Mouse (Mus musculus) liver, postnatal 0 days (tissue): Measurements from ENCODE around the gene Rgl2. TPM values are rescaled to one million over a fixed set of nuclear protein-coding genes. Genes with fewer than 3 reads are reported as not detected.
A peak's percentile ranks its signal among the peaks of the same experiment; 100 is the strongest.
"Not testable (repeated sequence)": the region's sequence is repeated elsewhere in the genome, so short reads cannot be mapped to it uniquely, and the experiment has no call there.

Source experiments
- ATAC-seq: fragments of 200-750 bp; cut with Nextera tagmentation; 2 replicates; pipeline ENCODE4 v1.8.0; 2017; ENCODE audit warnings: mild to moderate bottlenecking, moderate library complexity
- DNase-seq: peaks from one replicate; pipeline ENCODE4 v3.0.0-alpha.2; 2016
- H3K27ac ChIP-seq: fragments of 300-500 bp; sonication (generic); 2 replicates; pipeline ENCODE4 v1.5.1; 2014; ENCODE audit warnings: antibody characterized with exemption, moderate library complexity, mild to moderate bottlenecking, low read depth
- H3K27me3 ChIP-seq: fragments of 300-500 bp; sonication (generic); 2 replicates; pipeline ENCODE4 v1.6.1; 2014; ENCODE audit warnings: low read length, control low read depth, mixed read lengths; ENCODE audit not compliant: insufficient read depth
- H3K36me3 ChIP-seq: fragments of 300-500 bp; sonication (generic); replicated peaks from 2 replicates; pipeline ENCODE4 v1.6.1; 2014; ENCODE audit warnings: mild to moderate bottlenecking, control low read depth, low read length, moderate library complexity, mixed read lengths; ENCODE audit not compliant: insufficient read depth
- H3K4me1 ChIP-seq: fragments of 300-500 bp; sonication (generic); 2 replicates; pipeline ENCODE4 v1.6.1; 2014; ENCODE audit warnings: antibody characterized with exemption, mild to moderate bottlenecking, control low read depth; ENCODE audit not compliant: insufficient read depth
- H3K4me2 ChIP-seq: fragments of 300-500 bp; sonication (generic); 2 replicates; pipeline ENCODE4 v1.6.1; 2014; ENCODE audit warnings: low read depth, mild to moderate bottlenecking, low read length, moderate library complexity, mixed read lengths
- H3K4me3 ChIP-seq: fragments of 300-500 bp; sonication (generic); 2 replicates; pipeline ENCODE4 v1.5.1; 2014; ENCODE audit warnings: low read depth, low read length
- H3K9ac ChIP-seq: fragments of 300-500 bp; sonication (generic); replicated peaks from 2 replicates; pipeline ENCODE4 v1.6.1; 2014; ENCODE audit warnings: mild to moderate bottlenecking, moderate library complexity
- H3K9me3 ChIP-seq: fragments of 300-500 bp; sonication (generic); 2 replicates; pipeline ENCODE4 v1.6.1; 2016; ENCODE audit warnings: mild to moderate bottlenecking, control low read depth, low read length, mixed read lengths
- CTCF ChIP-seq: sonication (generic); IDR thresholded peaks from 2 replicates; pipeline ENCODE4 v1.5.1; 2016; ENCODE audit warnings: antibody characterized with exemption, low read depth
- EP300 ChIP-seq: IDR thresholded peaks from 2 replicates; pipeline ENCODE4 v1.6.1; 2016; ENCODE audit warnings: antibody characterized with exemption, low read depth, mild to moderate bottlenecking
- WGBS: fragments of 180-500 bp; shearing (Covaris S2); extraction: QIAGEN DNeasy Blood & Tissue Kit; methylation state at CpG from one replicate; pipeline ENCODE4 v1.1.7; 2014; ENCODE audit not compliant: insufficient replicate concordance; 5-methylcytosine and 5-hydroxymethylcytosine counted together
- polyA plus RNA-seq: library from polyadenylated mRNA; unstranded; fragments of >200 nt; fragmentation: Nextera tagmentation; extraction: Ambion mirVana; gene quantifications from 2 replicates; pipeline ENCODE4 v1.2.1, GENCODE M21; 2015

Gene Rgl2
- polyA plus RNA-seq, result 6.8 and 7.4 TPM in 2 replicates

- TF ChIP-seq EP300 (peak; percentile 58; the same call in 1 of the 2 replicates), CTCF (peak; percentile 43)
- ATAC-seq, result peak; percentile 88
- Histone ChIP-seq H3K4me2 (peak within 1 kb of the TSS; percentile 100), H3K36me3 (peaks cover 41% of the 10 kb centered on the region), H3K27me3 (no peaks in the 10 kb centered on the region), H3K27ac (peak within 1 kb of the TSS; percentile 95), H3K9ac (peak within 1 kb of the TSS; percentile 80), H3K4me3 (peak within 1 kb of the TSS; percentile 89), H3K9me3 (no peaks in the 10 kb centered on the region), H3K4me1 (peaks cover 11% of the 10 kb centered on the region)
- under 1% methylated on average over 74 of the region's 80 CpGs for WGBS
- DNase-seq, result peak; percentile 96
These were observed at the start of gene Rgl2 for GRCm38 (mm10) chr17:33929371-33930279. Gene Rgl2 (plus strand): TSS chr17:33929543.

DNA sequence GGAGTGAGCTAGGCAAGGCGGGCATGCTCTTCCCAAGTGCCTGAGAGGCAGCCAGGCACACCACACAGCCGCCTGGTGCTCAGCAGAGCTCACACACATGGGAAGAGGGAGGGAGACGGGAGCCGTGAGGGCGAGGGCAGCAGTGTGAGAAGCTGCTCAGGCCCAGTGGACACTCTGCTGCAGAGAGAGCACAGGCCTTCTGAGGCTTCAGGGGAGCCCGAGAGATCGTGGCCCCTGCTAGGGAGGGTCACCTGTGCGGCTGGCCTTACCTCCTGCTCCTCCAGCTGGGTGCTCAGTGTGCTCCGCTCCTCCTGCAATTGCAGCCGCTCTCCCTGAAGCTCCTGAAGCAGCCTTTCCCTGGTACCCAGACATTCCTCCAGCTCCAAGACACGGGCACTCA lies 45.0 kb upstream of the Rgl2 start:
- H3K4me1 ChIP-seq, result peaks cover 10% of the 10 kb centered on the region
- WGBS, result 96% methylated on average over 6 of the region's 11 CpGs
- not testable (repeated sequence) for DNase-seq, H3K27me3 ChIP-seq, H3K4me2 ChIP-seq, ATAC-seq, H3K4me3 ChIP-seq, H3K9me3 ChIP-seq, H3K9ac ChIP-seq, H3K27ac ChIP-seq
- H3K36me3 ChIP-seq, result peaks cover 17% of the 10 kb centered on the region; the same call in 1 of the 2 replicates

DNA sequence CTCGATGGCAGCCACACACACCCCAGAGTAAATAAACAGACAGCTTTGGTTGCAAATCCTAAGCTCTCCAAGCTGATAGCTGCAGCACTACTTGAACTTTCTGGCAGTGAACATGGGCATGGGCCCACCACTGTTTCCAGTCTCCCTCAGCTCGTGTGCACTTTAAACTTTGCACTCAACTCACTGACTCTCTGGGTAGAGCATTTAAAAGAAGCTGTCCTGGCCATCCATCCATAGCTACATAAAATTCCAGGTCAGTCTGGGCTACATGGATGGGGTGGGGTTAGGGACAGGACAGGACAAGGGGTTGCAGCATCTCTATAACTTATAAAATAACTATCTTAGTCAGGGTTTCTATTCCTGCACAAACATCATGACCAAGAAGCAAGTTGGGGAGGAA lies 41.5 kb upstream of the Rgl2 start:
- H3K27me3 ChIP-seq, H3K27ac ChIP-seq, H3K9me3 ChIP-seq, ATAC-seq, H3K9ac ChIP-seq, DNase-seq, H3K36me3 ChIP-seq: not testable (repeated sequence)
- WGBS, result 39% methylated on average over 2 of the region's 2 CpGs
- Histone ChIP-seq H3K4me2 (peak overlapping the region; percentile 29; the same call in 1 of the 2 replicates), H3K4me3 (peak overlapping the region; percentile 79; the same call in 1 of the 2 replicates), H3K4me1 (peaks cover 10% of the 10 kb centered on the region)

- peak overlapping the region; percentile 38; the same call in 1 of the 2 replicates for H3K9ac ChIP-seq
- not testable (repeated sequence) for ATAC-seq, H3K27ac ChIP-seq
These were observed 41.1 kb upstream of the Rgl2 start for GRCm38 (mm10) chr17:33888230-33888629.

GRCm38 (mm10) chr17:33889941-33890532 lies 39.3 kb upstream of the Rgl2 start:
- H3K9ac ChIP-seq, result peak overlapping the region; percentile 81
- H3K4me2 ChIP-seq, result peak overlapping the region; percentile 70
- H3K27ac ChIP-seq, result peak overlapping the region; percentile 61
- not testable (repeated sequence) for H3K27me3 ChIP-seq, H3K36me3 ChIP-seq, DNase-seq, H3K9me3 ChIP-seq
- peaks cover 10% of the 10 kb centered on the region for H3K4me1 ChIP-seq
- peak; percentile 2 for ATAC-seq
- 0% methylated on average over 39 of the region's 44 CpGs for WGBS
- peak overlapping the region; percentile 79 for H3K4me3 ChIP-seq

More at GRCm38 (mm10) chr17:33888230-33888629, 41.1 kb upstream of the Rgl2 start:
- peaks cover 10% of the 10 kb centered on the region for H3K4me1 ChIP-seq
- peak overlapping the region; percentile 79 for H3K4me3 ChIP-seq
- not testable (repeated sequence) for H3K27me3 ChIP-seq, H3K9me3 ChIP-seq, DNase-seq, H3K36me3 ChIP-seq
- peak overlapping the region; percentile 70; the same call in 1 of the 2 replicates for H3K4me2 ChIP-seq

DNA sequence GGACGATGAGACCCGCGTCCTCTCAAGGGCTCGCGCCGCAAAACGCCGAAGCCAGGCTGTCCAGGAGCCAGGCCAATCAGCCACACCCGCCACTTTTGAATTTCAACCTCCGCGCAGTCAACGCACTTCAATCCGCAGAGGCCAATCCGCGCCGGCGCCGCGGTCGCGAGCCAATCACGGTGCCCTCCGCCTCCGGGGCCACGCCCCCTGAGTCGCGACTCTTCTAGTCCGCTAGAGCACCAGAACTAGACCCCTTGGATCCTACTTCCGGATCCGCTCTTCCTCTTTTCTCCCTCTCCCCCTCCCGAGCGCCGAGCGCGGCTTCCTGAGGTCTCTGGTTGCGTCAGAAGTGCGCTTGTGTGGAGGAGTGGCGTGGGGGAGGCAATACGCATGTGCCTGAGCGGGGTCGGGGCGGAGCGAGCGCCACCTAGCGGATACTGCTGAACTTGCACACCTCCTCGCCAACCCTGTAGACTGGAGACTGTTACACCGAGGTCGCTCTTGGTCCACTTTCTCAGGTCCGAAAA lies 38.7 kb upstream of the Rgl2 start, which contains the start of gene Kifc1:
Gene Kifc1, minus strand, starts transcription at position 129 of the 527 bp plus-strand sequence.
- H3K27me3 ChIP-seq, result no peaks in the 10 kb centered on the region
- under 1% methylated on average over 45 of the region's 49 CpGs for WGBS

More for the DNA sequence above, 38.7 kb upstream of the Rgl2 start, which contains the start of gene Kifc1:
- Histone ChIP-seq H3K27ac (peak within 1 kb of the TSS; percentile 61), H3K4me3 (peak within 1 kb of the TSS; percentile 79), H3K9ac (peak within 1 kb of the TSS; percentile 81), H3K4me1 (peaks cover 10% of the 10 kb centered on the region), H3K9me3 (no peaks in the 10 kb centered on the region), H3K4me2 (peak within 1 kb of the TSS; percentile 70), H3K36me3 (peaks cover 8% of the 10 kb centered on the region; the same call in 1 of the 2 replicates)
- TF ChIP-seq EP300 (no peak; the same call in 1 of the 2 replicates), CTCF (peak; percentile 100)
- ATAC-seq (peak; percentile 99), DNase-seq (peak; percentile 99)
